Mouse (Mus musculus): ENCODE results near the gene Ralgds. TPM values are rescaled to one million over a fixed set of nuclear protein-coding genes. Genes with fewer than 3 reads are reported as not detected.
"Not testable (repeated sequence)": the region's sequence is repeated elsewhere in the genome, so short reads cannot be mapped to it uniquely, and the experiment has no call there.

Gene Ralgds
- polyA plus RNA-seq, 1 experiment from 2014 or later, result 34.3 TPM

- Histone ChIP-seq H3K4me3 (ENCODE audit: low read depth, low read length) (no peak overlapping the region), H3K27ac (ENCODE audit: low read depth) (no peak overlapping the region), H3K36me3 (ENCODE audit: insufficient read depth) (peaks cover 35% of the 10 kb centered on the region), H3K4me1 (ENCODE audit: insufficient read depth) (peaks cover 3% of the 10 kb centered on the region; the same call in 1 of the 2 replicates), H3K4me2 (no peak overlapping the region), H3K9ac (no peak overlapping the region), H3K27me3 (ENCODE audit: insufficient read depth, low read length) (no peaks in the 10 kb centered on the region), H3K9me3 (ENCODE audit: low read depth, low read length) (no peaks in the 10 kb centered on the region; the same call in 1 of the 2 replicates)
- WGBS, result 96% methylated on average over 14 of the region's 14 CpGs
- no peak for TF ChIP-seq CTCF (IDR thresholded peaks at IDR 0.05; ENCODE audit: low read depth)
- DNase-seq (no peak), ATAC-seq (ENCODE audit: insufficient read depth) (no peak)
Measured at GRCm38 (mm10) chr2:28469461-28469860, 43.5 kb upstream of the Ralgds start.

- 88% methylated on average over 2 of the region's 2 CpGs for WGBS
- no peak overlapping the region for H3K9ac ChIP-seq
- H3K27me3 ChIP-seq (ENCODE audit: insufficient read depth, low read length), result no peaks in the 10 kb centered on the region
- no peak overlapping the region for H3K4me2 ChIP-seq
- no peak overlapping the region for H3K27ac ChIP-seq (ENCODE audit: low read depth)
- no peaks in the 10 kb centered on the region; the same call in 1 of the 2 replicates for H3K9me3 ChIP-seq (ENCODE audit: low read depth, low read length)
- ATAC-seq (ENCODE audit: insufficient read depth), result no peak
- H3K36me3 ChIP-seq (ENCODE audit: insufficient read depth), result peaks cover 35% of the 10 kb centered on the region
- H3K4me1 ChIP-seq (ENCODE audit: insufficient read depth), result peaks cover 3% of the 10 kb centered on the region; the same call in 1 of the 2 replicates
- no peak for DNase-seq
- H3K4me3 ChIP-seq (ENCODE audit: low read depth, low read length), result no peak overlapping the region
- TF ChIP-seq CTCF (IDR thresholded peaks at IDR 0.05; ENCODE audit: low read depth), result no peak
Measured at GRCm38 (mm10) chr2:28470591-28470990, 42.3 kb upstream of the Ralgds start.

GRCm38 (mm10) chr2:28472011-28472410 is 40.9 kb upstream of the Ralgds start:
- H3K27me3 ChIP-seq (ENCODE audit: insufficient read depth, low read length), result not testable (repeated sequence)

GRCm38 (mm10) chr2:28477993-28478392 is 34.9 kb upstream of the Ralgds start:
- H3K4me3 ChIP-seq (ENCODE audit: low read depth, low read length); H3K27ac ChIP-seq (ENCODE audit: low read depth); H3K27me3 ChIP-seq (ENCODE audit: insufficient read depth, low read length); ATAC-seq (ENCODE audit: insufficient read depth); H3K9ac ChIP-seq; DNase-seq; H3K36me3 ChIP-seq (ENCODE audit: insufficient read depth); H3K4me2 ChIP-seq; H3K9me3 ChIP-seq (ENCODE audit: low read depth, low read length); H3K4me1 ChIP-seq (ENCODE audit: insufficient read depth): not testable (repeated sequence)
- 88% methylated on average over 5 of the region's 5 CpGs for WGBS

More at GRCm38 (mm10) chr2:28472011-28472410, 40.9 kb upstream of the Ralgds start:
- H3K27ac ChIP-seq (ENCODE audit: low read depth); H3K4me2 ChIP-seq; DNase-seq; H3K9ac ChIP-seq; ATAC-seq (ENCODE audit: insufficient read depth); H3K4me1 ChIP-seq (ENCODE audit: insufficient read depth); H3K4me3 ChIP-seq (ENCODE audit: low read depth, low read length); H3K9me3 ChIP-seq (ENCODE audit: low read depth, low read length): not testable (repeated sequence)
- peaks cover 35% of the 10 kb centered on the region for H3K36me3 ChIP-seq (ENCODE audit: insufficient read depth)
- WGBS, result 90% methylated on average over 8 of the region's 8 CpGs

GRCm38 (mm10) chr2:28479208-28480204 is 33.4 kb upstream of the Ralgds start:
- no peak overlapping the region for H3K4me2 ChIP-seq
- no peak for TF ChIP-seq CTCF (IDR thresholded peaks at IDR 0.05; ENCODE audit: low read depth)
- no peaks in the 10 kb centered on the region for H3K9me3 ChIP-seq (ENCODE audit: low read depth, low read length)
- no peak for DNase-seq
- no peak overlapping the region for H3K4me3 ChIP-seq (ENCODE audit: low read depth, low read length)
- 0 out of 2 replicates have a peak, but pooled peaks cover 2% of the 10 kb centered on the region for H3K4me1 ChIP-seq (ENCODE audit: insufficient read depth)
- ATAC-seq (ENCODE audit: insufficient read depth), result no peak
- H3K27me3 ChIP-seq (ENCODE audit: insufficient read depth, low read length), result no peaks in the 10 kb centered on the region
- WGBS, result 60% methylated on average over 20 of the region's 20 CpGs
- H3K9ac ChIP-seq, result no peak overlapping the region; the same call in 1 of the 2 replicates
- no peaks in the 10 kb centered on the region for H3K36me3 ChIP-seq (ENCODE audit: insufficient read depth)
- no peak overlapping the region for H3K27ac ChIP-seq (ENCODE audit: low read depth)

GRCm38 (mm10) chr2:28483861-28484260 is 29.1 kb upstream of the Ralgds start:
- DNase-seq (no peak), ATAC-seq (ENCODE audit: insufficient read depth) (no peak)
- TF ChIP-seq CTCF (IDR thresholded peaks at IDR 0.05; ENCODE audit: low read depth), result no peak
- no peak overlapping the region for H3K4me2 ChIP-seq
- H3K9ac ChIP-seq, result no peak overlapping the region
- H3K4me1 ChIP-seq (ENCODE audit: insufficient read depth), result 0 out of 2 replicates have a peak, but pooled peaks cover 2% of the 10 kb centered on the region
- no peak overlapping the region for H3K27ac ChIP-seq (ENCODE audit: low read depth)
- H3K27me3 ChIP-seq (ENCODE audit: insufficient read depth, low read length), result no peaks in the 10 kb centered on the region
- 70% methylated on average over 2 of the region's 2 CpGs for WGBS
- no peaks in the 10 kb centered on the region for H3K9me3 ChIP-seq (ENCODE audit: low read depth, low read length)
- no peaks in the 10 kb centered on the region for H3K36me3 ChIP-seq (ENCODE audit: insufficient read depth)
- no peak overlapping the region for H3K4me3 ChIP-seq (ENCODE audit: low read depth, low read length)

GRCm38 (mm10) chr2:28494521-28494920 is 18.4 kb upstream of the Ralgds start:
- no peaks in the 10 kb centered on the region for H3K36me3 ChIP-seq (ENCODE audit: insufficient read depth)
- TF ChIP-seq CTCF (IDR thresholded peaks at IDR 0.05; ENCODE audit: low read depth), result no peak
- no peak overlapping the region for H3K27ac ChIP-seq (ENCODE audit: low read depth)
- H3K9ac ChIP-seq, result no peak overlapping the region
- no peaks in the 10 kb centered on the region for H3K27me3 ChIP-seq (ENCODE audit: insufficient read depth, low read length)
- 0 out of 2 replicates have a peak, but pooled peaks cover 9% of the 10 kb centered on the region for H3K4me1 ChIP-seq (ENCODE audit: insufficient read depth)
- 62% methylated on average over 2 of the region's 2 CpGs for WGBS
- no peak for DNase-seq
- ATAC-seq (ENCODE audit: insufficient read depth), result no peak
- no peaks in the 10 kb centered on the region for H3K9me3 ChIP-seq (ENCODE audit: low read depth, low read length)
- H3K4me2 ChIP-seq, result no peak overlapping the region
- H3K4me3 ChIP-seq (ENCODE audit: low read depth, low read length), result no peak overlapping the region
